Mouse (Mus musculus) thymus, adult 2 months (tissue): Measurements from ENCODE around the gene Slc25a20. TPM values are rescaled to one million over a fixed set of nuclear protein-coding genes. Genes with fewer than 3 reads are reported as not detected.
"Not testable (repeated sequence)": the region's sequence is repeated elsewhere in the genome, so short reads cannot be mapped to it uniquely, and the experiment has no call there.

Experiments
- DNase-seq: peaks from one replicate; pipeline ENCODE4 v3.0.0; 2021
- H3K27ac ChIP-seq: fragments of 200-500 bp; 2 replicates; pipeline ENCODE4 v1.5.1; 2012; ENCODE audit warnings: low read length, control low read depth; ENCODE audit not compliant: control insufficient read depth, insufficient read depth
- H3K27me3 ChIP-seq: fragments of 200-500 bp; 2 replicates; pipeline ENCODE4 v1.6.1; 2012; ENCODE audit warnings: mild to moderate bottlenecking, low read length, moderate library complexity, mixed read lengths; ENCODE audit not compliant: control insufficient read depth, insufficient read depth
- H3K36me3 ChIP-seq: fragments of 200-500 bp; 2 replicates; pipeline ENCODE4 v1.6.1; 2012; ENCODE audit warnings: mild to moderate bottlenecking, low read length, moderate library complexity; ENCODE audit not compliant: control insufficient read depth, insufficient read depth
- H3K4me1 ChIP-seq: fragments of 200-500 bp; replicated peaks from 2 replicates; pipeline ENCODE4 v1.6.1; 2012; ENCODE audit warnings: low read length; ENCODE audit not compliant: control insufficient read depth, insufficient read depth
- H3K4me3 ChIP-seq: fragments of 200-500 bp; 2 replicates; pipeline ENCODE4 v1.5.1; 2012; ENCODE audit warnings: mild to moderate bottlenecking, low read length, control low read depth, moderate library complexity; ENCODE audit not compliant: control insufficient read depth, insufficient read depth
- CTCF ChIP-seq: fragments of 200-500 bp; IDR thresholded peaks from 2 replicates; pipeline ENCODE4 v1.5.1; 2012; ENCODE audit warnings: mild to moderate bottlenecking, control low read depth, low read length, moderate library complexity, borderline replicate concordance; ENCODE audit not compliant: control insufficient read depth, poor library complexity, insufficient read depth; ENCODE audit errors: extremely low read depth
- POLR2A ChIP-seq: fragments of 200-500 bp; IDR thresholded peaks from 2 replicates; pipeline ENCODE4 v1.6.1; 2012; ENCODE audit warnings: mild to moderate bottlenecking, low read length, control low read depth, moderate library complexity; ENCODE audit not compliant: control insufficient read depth, poor library complexity, insufficient read depth; ENCODE audit errors: extremely low read depth
- WGBS: fragments of 180-500 bp; shearing (Covaris S2); methylation state at CpG from one replicate; pipeline ENCODE4 v1.1.7; 2018; 5-methylcytosine and 5-hydroxymethylcytosine counted together
- polyA plus RNA-seq: library from polyadenylated mRNA; depleted of rRNA; stranded (reverse); fragments of >200 nt; gene quantifications from 2 replicates; pipeline ENCODE4 v1.2.3, GENCODE M21; 2012

The Slc25a20 gene
- polyA plus RNA-seq, 1 experiment = 19.8 TPM

- DNase-seq = no peak
- Histone ChIP-seq H3K4me1 (peaks cover 8% of the 10 kb centered on the region), H3K36me3 (no peaks in the 10 kb centered on the region), H3K4me3 (peak overlapping the region; percentile 93), H3K27me3 (no peaks in the 10 kb centered on the region), H3K27ac (peak overlapping the region; percentile 82)
- no peak for TF ChIP-seq CTCF
- TF ChIP-seq POLR2A = no peak
- WGBS = 19% methylated on average over 29 of the region's 29 CpGs
Observed at GRCm38 (mm10) chr9:108649561-108650440, 12.1 kb upstream of the Slc25a20 start.

- Histone ChIP-seq H3K36me3 (no peaks in the 10 kb centered on the region), H3K4me1 (no peaks in the 10 kb centered on the region), H3K27ac (no peak overlapping the region), H3K27me3 (no peaks in the 10 kb centered on the region), H3K4me3 (no peak overlapping the region)
- TF ChIP-seq CTCF = no peak
- no peak for TF ChIP-seq POLR2A
- WGBS = 81% methylated on average over 10 of the region's 10 CpGs
- DNase-seq = no peak
Observed at GRCm38 (mm10) chr9:108654566-108655464, 7.1 kb upstream of the Slc25a20 start.

- H3K4me3 ChIP-seq, H3K36me3 ChIP-seq, DNase-seq, H3K27ac ChIP-seq, H3K4me1 ChIP-seq, H3K27me3 ChIP-seq: not testable (repeated sequence)
- WGBS = 80% methylated on average over 6 of the region's 7 CpGs
Observed at GRCm38 (mm10) chr9:108655865-108656264, 6.0 kb upstream of the Slc25a20 start.

GRCm38 (mm10) chr9:108662660-108663059 is 772 bp downstream of the Slc25a20 start:
- DNase-seq = no peak
- WGBS = 47% methylated on average over 6 of the region's 6 CpGs
- no peak overlapping the region for H3K27ac ChIP-seq

GRCm38 (mm10) chr9:108669875-108670274 is 8.0 kb downstream of the Slc25a20 start:
- TF ChIP-seq POLR2A (no peak), CTCF (no peak)
- H3K4me1 ChIP-seq = no peaks in the 10 kb centered on the region
- H3K36me3 ChIP-seq = no peaks in the 10 kb centered on the region
- DNase-seq = no peak
- H3K27me3 ChIP-seq = no peaks in the 10 kb centered on the region
- no peak overlapping the region for H3K27ac ChIP-seq
- no peak overlapping the region for H3K4me3 ChIP-seq
- 97% methylated on average over 8 of the region's 8 CpGs for WGBS

More at GRCm38 (mm10) chr9:108662660-108663059, 772 bp downstream of the Slc25a20 start:
- H3K27me3 ChIP-seq = no peaks in the 10 kb centered on the region
- H3K4me3 ChIP-seq = peak overlapping the region; percentile 100
- TF ChIP-seq POLR2A (no peak), CTCF (no peak)
- H3K36me3 ChIP-seq = no peaks in the 10 kb centered on the region
- H3K4me1 ChIP-seq = peaks cover 6% of the 10 kb centered on the region

GRCm38 (mm10) chr9:108673151-108673550 is 11.3 kb downstream of the Slc25a20 start:
- Histone ChIP-seq H3K27me3 (no peaks in the 10 kb centered on the region), H3K36me3 (no peaks in the 10 kb centered on the region), H3K4me1 (no peaks in the 10 kb centered on the region), H3K4me3 (no peak overlapping the region), H3K27ac (no peak overlapping the region)
- DNase-seq = no peak
- 86% methylated on average over 2 of the region's 2 CpGs for WGBS
- no peak for TF ChIP-seq CTCF
- no peak for TF ChIP-seq POLR2A
